ENCODE assay signal across 25 mouse cellular contexts in genomic region chr1:59499327-59499726, GRCm38 (mm10). TPM values are rescaled to one million over a fixed set of nuclear protein-coding genes. Genes with fewer than 3 reads are reported as not detected.
DNase-seq lines count a peak whose midpoint lies in the region; ATAC-seq and TF ChIP-seq lines count a peak whose summit lies in the region.
"Had no signal": no experiment of that assay in that cellular context is flagged by ENCODE, and none has a peak within 500 bp of the region (broad histone marks: within the 10 kb centered on the region; RNA-seq: fewer than 3 reads in every experiment).

No protein-coding gene starts in this region.

- no peak overlapping the region for H3K4me3 ChIP-seq in liver, embryonic 12.5 days
- no peak overlapping the region for H3K4me3 ChIP-seq in liver, embryonic 11.5 days (ENCODE audit: low read depth, low read length)
- no peak overlapping the region for H3K4me3 ChIP-seq in lung, embryonic 14.5 days (ENCODE audit: low read depth, low read length)
- no peak overlapping the region for H3K4me3 ChIP-seq in G1E (ENCODE audit: low read depth, low read length)
- H3K4me3 ChIP-seq: embryonic facial prominence, embryonic 12.5 days; embryonic facial prominence, embryonic 15.5 days; gastrocnemius, adult 2 months; hindbrain, embryonic 12.5 days; hindbrain, embryonic 15.5 days had no signal

- no peaks in the 10 kb centered on the region for H3K9me3 ChIP-seq in liver, embryonic 12.5 days (replicated peaks)
- H3K9me3 ChIP-seq in liver, embryonic 11.5 days (ENCODE audit: control insufficient read depth, low read length), result no peaks in the 10 kb centered on the region
- H3K9me3 ChIP-seq in lung, embryonic 14.5 days (ENCODE audit: low read depth, low read length), result no peaks in the 10 kb centered on the region
- no peaks in the 10 kb centered on the region for H3K9me3 ChIP-seq in G1E (replicated peaks)
- H3K9me3 ChIP-seq: embryonic facial prominence, embryonic 12.5 days; embryonic facial prominence, embryonic 15.5 days; hindbrain, embryonic 12.5 days; hindbrain, embryonic 15.5 days had no signal

- no peak for TF ChIP-seq CTCF in lung, embryonic 14.5 days (IDR thresholded peaks at IDR 0.05; ENCODE audit: low read depth)
- no peak for TF ChIP-seq CTCF in G1E (IDR thresholded peaks at IDR 0.05; ENCODE audit: low read depth, low read length)

- H3K27ac ChIP-seq in liver, embryonic 12.5 days, result peak overlapping the region; percentile 58; the same call in 1 of the 2 replicates
- H3K27ac ChIP-seq in liver, embryonic 11.5 days (ENCODE audit: low read depth, low read length), result no peak overlapping the region
- H3K27ac ChIP-seq in lung, embryonic 14.5 days (ENCODE audit: low read depth), result 0 out of 2 replicates have a peak overlapping the region, but pooled peaks have one; percentile 16
- H3K27ac ChIP-seq: embryonic facial prominence, embryonic 12.5 days; embryonic facial prominence, embryonic 15.5 days; gastrocnemius, adult 2 months; hindbrain, embryonic 12.5 days; hindbrain, embryonic 15.5 days had no signal

- 55% methylated on average over 3 of the region's 3 CpGs for WGBS in liver, embryonic 12.5 days (ENCODE audit: insufficient replicate concordance)
- WGBS in liver, embryonic 11.5 days, result 70% methylated on average over 3 of the region's 3 CpGs
- WGBS in lung, embryonic 14.5 days, result 72% methylated on average over 3 of the region's 3 CpGs

- H3K9ac ChIP-seq in liver, embryonic 12.5 days, result no peak overlapping the region
- H3K9ac ChIP-seq in liver, embryonic 11.5 days (ENCODE audit: low read depth, low read length), result no peak overlapping the region
- H3K9ac ChIP-seq in lung, embryonic 14.5 days, result no peak overlapping the region
- H3K9ac ChIP-seq: embryonic facial prominence, embryonic 12.5 days; embryonic facial prominence, embryonic 15.5 days; forebrain, postnatal 0 days; hindbrain, embryonic 12.5 days; hindbrain, embryonic 15.5 days had no signal

- H3K4me1 ChIP-seq in liver, embryonic 12.5 days, result peaks cover 32% of the 10 kb centered on the region
- 0 out of 2 replicates have a peak, but pooled peaks cover 5% of the 10 kb centered on the region for H3K4me1 ChIP-seq in liver, embryonic 11.5 days (replicated peaks; ENCODE audit: control insufficient read depth, insufficient read depth, low read length)
- H3K4me1 ChIP-seq in lung, embryonic 14.5 days (ENCODE audit: insufficient read depth), result peaks cover 3% of the 10 kb centered on the region; the same call in 1 of the 2 replicates
- H3K4me1 ChIP-seq in G1E (ENCODE audit: insufficient read depth, low read depth, low read length), result peaks cover 66% of the 10 kb centered on the region
- H3K4me1 ChIP-seq: embryonic facial prominence, embryonic 15.5 days; hindbrain, embryonic 12.5 days; hindbrain, embryonic 15.5 days had no signal

- no peak for DNase-seq in liver, embryonic 11.5 days (ENCODE audit: low spot score)
- no peak for DNase-seq in lung, embryonic 14.5 days
- DNase-seq in lung, postnatal 36 days, result no peak
- no peak for DNase-seq in G1E (ENCODE audit: low spot score)
- DNase-seq: adrenal gland, postnatal 10 days; B cell, adult 2 months; cerebellum, adult 11 months; cerebellum, adult 2 months; cerebellum, adult 9-11 months; cerebellum, postnatal 25 days; forebrain, postnatal 0 days; gastrocnemius, adult 2 months; gastrocnemius, postnatal 14 days; heart, adult 11 months had no signal

- H3K27me3 ChIP-seq in liver, embryonic 12.5 days (replicated peaks), result no peaks in the 10 kb centered on the region
- H3K27me3 ChIP-seq in liver, embryonic 11.5 days (replicated peaks; ENCODE audit: control insufficient read depth, insufficient read depth, low read length), result no peaks in the 10 kb centered on the region
- no peaks in the 10 kb centered on the region for H3K27me3 ChIP-seq in lung, embryonic 14.5 days (ENCODE audit: insufficient read depth, low read length)
- no peaks in the 10 kb centered on the region for H3K27me3 ChIP-seq in G1E (ENCODE audit: insufficient read depth, low read length)
- H3K27me3 ChIP-seq: CH12.LX; embryonic facial prominence, embryonic 12.5 days; embryonic facial prominence, embryonic 15.5 days; hindbrain, embryonic 12.5 days; hindbrain, embryonic 15.5 days had no signal

- no peak overlapping the region for H3K4me2 ChIP-seq in liver, embryonic 12.5 days
- H3K4me2 ChIP-seq in liver, embryonic 11.5 days, result no peak overlapping the region
- no peak overlapping the region for H3K4me2 ChIP-seq in lung, embryonic 14.5 days
- H3K4me2 ChIP-seq: embryonic facial prominence, embryonic 12.5 days; embryonic facial prominence, embryonic 15.5 days; heart, embryonic 11.5 days; hindbrain, embryonic 12.5 days; hindbrain, embryonic 15.5 days had no signal

- ATAC-seq in liver, embryonic 12.5 days, result no peak
- ATAC-seq in liver, embryonic 11.5 days (replicated peaks; ENCODE audit: low FRiP score), result no peak
- ATAC-seq in lung, embryonic 14.5 days (ENCODE audit: insufficient read depth), result no peak
- ATAC-seq in G1E (ENCODE audit: extremely low read depth, insufficient number of reproducible peaks, low FRiP score, poor library complexity, severe bottlenecking), result peak; percentile 38; the same call in 1 of the 2 replicates
- no peak for ATAC-seq in megakaryocyte progenitor cell, adult 5-6 weeks (replicated peaks; ENCODE audit: poor library complexity)
- ATAC-seq: activated CD4-positive, CD25-positive, alpha-beta regulatory T cell, adult 4 months; forebrain, embryonic 14.5 days; forebrain, postnatal 0 days had no signal

- H3K36me3 ChIP-seq in liver, embryonic 12.5 days, result no peaks in the 10 kb centered on the region
- H3K36me3 ChIP-seq in liver, embryonic 11.5 days (ENCODE audit: control insufficient read depth, insufficient read depth, low read length), result no peaks in the 10 kb centered on the region
- no peaks in the 10 kb centered on the region for H3K36me3 ChIP-seq in lung, embryonic 14.5 days (ENCODE audit: insufficient read depth)
- no peaks in the 10 kb centered on the region for H3K36me3 ChIP-seq in G1E (replicated peaks)
- H3K36me3 ChIP-seq: embryonic facial prominence, embryonic 12.5 days; embryonic facial prominence, embryonic 15.5 days; hindbrain, embryonic 12.5 days; hindbrain, embryonic 15.5 days had no signal

RNA-seq across cellular contexts. Expression of gene Gm973, which starts 16.7 kb away (rescaled TPM):
- not detected in 2 replicates for polyA plus RNA-seq in liver, embryonic 12.5 days (2016; fragmentation: Nextera tagmentation; extraction: Ambion mirVana)
- polyA plus RNA-seq in liver, embryonic 11.5 days (2014; fragmentation: Nextera tagmentation; extraction: Ambion mirVana), result 0.14 and 0.22 TPM in 2 replicates
- 0.41 TPM in 1 of 2 replicates, not detected in the other for polyA plus RNA-seq in lung, embryonic 14.5 days (2014; fragmentation: Nextera tagmentation; extraction: Ambion mirVana)
- total RNA-seq in G1E (2014; fragmentation: Nextera tagmentation), result not detected in 2 replicates
- total RNA-seq in G1E (2017), result 3.7 and 6.7 TPM in 2 replicates
- 0.05 and 0.07 TPM in 2 replicates for polyA plus RNA-seq in G1E (2012)
- 0.30 TPM in 1 of 2 replicates, not detected in the other for total RNA-seq in megakaryocyte progenitor cell, adult 5-6 weeks (2015)
- 0.20 TPM in 1 of 2 replicates, not detected in the other for total RNA-seq in megakaryocyte progenitor cell, adult 5-6 weeks (2017)
- polyA plus RNA-seq: activated CD4-positive, CD25-positive, alpha-beta regulatory T cell, adult 4 months; heart, embryonic 14.5 days had no signal

RNA-seq across cellular contexts. Expression of gene Fzd7, which starts 17.1 kb away (rescaled TPM):
- 5.3 and 5.4 TPM in 2 replicates for polyA plus RNA-seq in liver, embryonic 12.5 days (2016; fragmentation: Nextera tagmentation; extraction: Ambion mirVana)
- 7.5 and 7.7 TPM in 2 replicates for polyA plus RNA-seq in liver, embryonic 11.5 days (2014; fragmentation: Nextera tagmentation; extraction: Ambion mirVana)
- polyA plus RNA-seq in lung, embryonic 14.5 days (2014; fragmentation: Nextera tagmentation; extraction: Ambion mirVana), result 21.7 and 22.7 TPM in 2 replicates
- total RNA-seq in G1E (2014; fragmentation: Nextera tagmentation), result 84.4 and 84.8 TPM in 2 replicates
- total RNA-seq in G1E (2017), result 54.1 and 55.7 TPM in 2 replicates
- polyA plus RNA-seq in G1E (2012), result 58.7 and 65.9 TPM in 2 replicates
- 6.7 and 7.5 TPM in 2 replicates for total RNA-seq in megakaryocyte progenitor cell, adult 5-6 weeks (2015)
- 4.2 and 7.0 TPM in 2 replicates for total RNA-seq in megakaryocyte progenitor cell, adult 5-6 weeks (2017)
- polyA plus RNA-seq: activated CD4-positive, CD25-positive, alpha-beta regulatory T cell, adult 4 months had no signal
